Mouse (Mus musculus): ENCODE data around the gene Omg. TPM values are rescaled to one million over a fixed set of nuclear protein-coding genes. Genes with fewer than 3 reads are reported as not detected.

The Omg gene
- total RNA-seq (2021), result not detected

DNA sequence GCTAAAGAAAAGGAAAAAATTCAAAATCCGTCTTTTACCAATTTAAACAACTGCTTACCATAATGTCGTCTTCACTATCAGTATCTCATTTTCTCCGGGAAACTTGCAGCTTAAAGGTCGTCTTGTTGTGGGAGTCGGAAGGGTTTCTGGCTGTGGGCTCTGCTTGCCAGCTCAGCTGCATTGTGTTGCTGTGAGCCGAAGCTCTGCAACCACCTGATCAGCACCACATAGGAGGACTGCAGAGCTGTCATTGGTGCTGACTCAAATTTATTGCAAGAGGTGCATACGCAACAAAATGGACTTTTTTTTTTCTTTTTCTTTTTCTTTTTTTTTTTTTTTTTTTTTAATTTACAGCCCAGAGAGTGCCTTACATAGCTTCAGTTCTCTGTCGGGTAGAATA, at the start of gene Omg:
Omg (minus strand) TSS at position 240 of the 400 bp plus-strand sequence.
- intact Hi-C loops (cut with DNase I), result no loop called here
- DNase-seq, result no peak

DNA sequence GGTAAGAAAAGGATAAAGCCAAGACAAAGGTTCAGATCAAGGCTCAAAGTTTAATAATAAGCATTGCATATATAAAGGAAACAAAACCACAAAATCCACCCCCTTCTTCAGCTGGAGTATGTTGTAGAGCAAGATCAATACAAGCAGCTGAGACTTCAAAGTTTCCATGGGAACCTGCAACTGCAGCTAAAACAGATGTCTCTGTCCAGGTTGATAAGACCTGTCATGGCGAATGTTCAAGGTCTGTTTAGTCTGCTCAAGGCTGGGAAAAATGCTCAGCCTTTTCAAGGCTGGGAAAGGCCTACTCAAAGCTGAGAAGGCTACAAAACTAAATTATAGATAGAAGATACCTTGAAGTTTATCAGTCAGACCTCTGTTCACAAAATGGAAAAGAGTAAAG, 48.7 kb upstream of the Omg start:
- intact Hi-C loops (cut with DNase I), result no loop called here
- DNase-seq, result no peak

DNA sequence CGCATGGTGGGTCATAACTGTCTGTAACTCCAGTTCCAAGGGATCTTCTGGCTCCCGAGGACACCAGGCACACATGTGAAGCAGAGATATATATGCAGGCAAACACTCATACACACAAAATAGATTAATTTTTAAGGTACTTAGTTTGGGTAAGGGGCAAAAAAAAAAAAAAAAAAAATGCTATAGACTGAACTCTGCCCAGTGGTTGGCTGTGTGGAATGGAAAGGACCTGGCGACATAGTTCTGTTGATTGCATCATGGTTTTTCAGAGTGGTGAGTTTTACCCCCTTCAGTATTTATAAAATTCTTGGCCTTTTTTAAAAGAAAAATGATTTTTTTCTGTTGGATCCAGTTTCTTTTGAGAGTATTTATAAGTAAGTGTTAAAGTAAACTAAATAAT, 32.4 kb upstream of the Omg start:
- intact Hi-C loops (cut with DNase I), result no loop called here
- no peak for DNase-seq

DNA sequence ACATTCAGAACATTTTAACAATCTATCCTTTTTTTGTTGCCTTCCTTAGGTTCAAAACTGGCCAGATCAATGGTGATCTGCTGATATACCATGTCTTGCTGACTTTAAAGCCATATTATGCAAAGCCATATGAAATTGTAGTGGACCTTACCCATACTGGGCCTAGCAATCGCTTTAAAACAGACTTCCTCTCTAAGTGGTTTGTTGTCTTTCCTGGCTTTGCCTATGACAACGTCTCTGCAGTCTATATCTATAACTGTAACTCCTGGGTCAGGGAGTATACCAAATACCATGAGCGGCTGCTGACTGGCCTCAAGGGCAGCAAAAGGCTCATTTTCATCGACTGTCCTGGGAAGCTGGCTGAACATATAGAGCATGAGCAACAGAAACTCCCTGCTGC, 31.7 kb upstream of the Omg start:
- no peak for DNase-seq
- intact Hi-C loops (cut with DNase I), result no loop called here

DNA sequence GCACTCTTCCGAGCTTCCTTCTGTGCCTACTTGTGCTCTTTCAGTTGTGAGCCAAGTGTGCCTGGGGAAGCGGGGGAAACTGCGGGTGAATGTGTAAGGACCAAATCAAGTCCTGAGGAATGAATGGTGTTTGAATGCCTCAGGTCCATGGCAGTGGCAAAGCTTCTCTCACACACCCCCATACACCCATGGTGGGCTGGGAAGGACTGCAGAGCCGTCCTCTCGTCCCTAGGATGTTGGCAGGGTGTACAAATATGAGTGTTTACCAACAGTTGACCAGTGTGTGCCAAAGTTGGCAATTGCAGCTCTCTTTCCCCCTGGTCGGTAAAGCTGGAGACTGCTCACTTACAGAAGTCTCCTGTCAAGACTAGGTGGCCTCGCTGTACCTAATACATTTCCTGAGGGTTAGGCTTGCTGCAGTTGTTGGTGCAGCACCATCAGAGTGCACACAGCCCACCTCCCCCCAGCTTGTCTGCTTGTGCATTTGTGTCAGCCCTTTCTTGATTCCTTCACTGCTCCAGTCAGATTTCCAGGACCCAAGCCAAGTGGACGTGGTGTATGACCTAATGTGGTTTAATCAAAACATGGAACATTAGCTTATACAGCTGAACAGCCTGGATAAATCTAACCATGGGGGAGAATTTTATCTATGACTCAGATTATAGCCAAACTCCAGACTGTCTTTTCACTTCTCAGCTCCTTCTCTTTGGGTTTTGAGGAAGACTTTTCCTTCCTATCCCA, 30.2 kb upstream of the Omg start:
- intact Hi-C loops (cut with DNase I), result no loop called here
- DNase-seq, result peak; percentile 81 to 82

DNA sequence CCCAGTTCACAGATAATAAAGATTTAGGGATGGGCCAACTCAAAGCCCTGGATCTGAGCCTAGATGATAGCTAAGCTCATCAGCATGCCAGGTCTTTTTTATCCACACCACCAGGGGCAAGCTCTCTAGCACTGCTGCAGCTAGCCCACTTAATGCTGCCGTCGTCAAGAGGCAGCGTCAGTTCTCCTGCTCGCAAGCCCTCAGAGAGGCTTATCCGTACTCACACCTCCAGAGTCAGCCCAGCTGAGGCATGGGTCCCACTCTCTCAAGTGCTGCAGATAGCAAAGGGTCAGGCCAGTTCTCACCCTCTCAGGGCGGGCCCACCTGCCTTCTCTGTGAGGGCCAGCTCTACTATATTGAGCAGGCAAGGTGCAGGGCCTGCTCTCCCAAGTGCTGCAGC, 29.4 kb upstream of the Omg start:
- DNase-seq, result no peak
- intact Hi-C loops (cut with DNase I), result no loop called here

DNA sequence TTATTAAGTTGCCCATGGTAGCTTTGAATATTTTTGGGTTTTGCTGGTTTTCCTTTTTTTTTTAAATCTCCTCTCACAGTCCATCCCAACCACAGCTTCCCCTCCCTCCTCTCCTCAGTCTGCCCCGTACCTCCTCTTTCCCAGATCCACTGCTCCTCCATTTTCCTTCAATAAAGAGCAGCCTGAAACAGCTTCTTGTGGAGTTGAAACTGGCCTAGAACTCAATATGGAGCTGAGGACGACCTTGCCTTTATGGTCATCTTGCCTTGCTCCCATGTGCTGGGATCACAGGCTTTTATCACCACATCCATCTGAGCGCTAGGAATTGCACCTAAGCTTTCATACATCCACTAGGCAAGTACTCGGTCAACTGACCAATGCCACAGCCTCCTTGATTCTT, 27.6 kb upstream of the Omg start:
- intact Hi-C loops (cut with DNase I), result no loop called here
- no peak for DNase-seq

DNA sequence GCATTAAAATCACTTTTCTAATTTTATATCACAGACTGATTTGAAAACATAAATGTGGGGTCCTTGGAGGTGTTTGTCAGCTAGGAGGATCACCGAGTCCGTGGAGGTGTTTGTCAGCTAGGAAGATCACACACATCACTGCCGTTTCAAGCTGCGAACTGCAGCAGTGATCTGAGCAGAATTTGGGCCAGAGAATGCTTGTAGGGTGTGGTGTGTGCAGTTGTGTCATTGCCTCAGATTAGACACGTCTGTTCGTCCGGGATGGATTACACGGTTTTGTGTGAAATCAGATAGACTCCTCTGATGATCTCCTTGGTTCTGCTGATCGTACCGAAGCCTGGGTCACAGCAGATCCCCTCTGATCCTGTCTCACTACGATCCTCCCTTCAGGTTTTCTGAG, 26.9 kb upstream of the Omg start:
- intact Hi-C loops (cut with DNase I), result no loop called here
- DNase-seq, result no peak

DNA sequence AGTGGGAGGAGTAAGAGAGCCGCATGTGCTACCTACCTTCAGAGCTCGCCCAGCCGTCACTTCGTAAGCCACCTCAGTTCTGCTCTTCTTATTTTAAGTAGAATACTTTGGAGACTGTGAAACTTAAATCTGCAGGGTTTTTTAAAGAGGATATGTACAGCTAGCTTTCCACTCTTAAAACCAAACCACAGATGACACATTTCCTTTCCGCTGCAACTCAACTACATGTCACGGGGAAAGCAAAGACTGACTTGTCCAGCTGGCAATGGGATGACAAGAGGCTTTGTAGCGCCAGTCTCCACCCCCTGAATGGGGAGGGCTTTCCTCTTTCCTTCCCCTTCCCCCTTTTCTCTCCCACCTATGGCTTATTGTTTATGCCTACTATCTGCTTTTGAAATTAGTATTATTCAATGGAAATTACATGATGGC, 26.5 kb upstream of the Omg start, which contains the start of the genes Evi2 and Evi2a:
Evi2 (minus strand) TSS at position 257 of the 429 bp plus-strand sequence.
Evi2a (minus strand) TSS at position 277 of the 429 bp plus-strand sequence.
- peak; percentile 35 to 51 for DNase-seq
- intact Hi-C loops (cut with DNase I), result no loop called here

DNA sequence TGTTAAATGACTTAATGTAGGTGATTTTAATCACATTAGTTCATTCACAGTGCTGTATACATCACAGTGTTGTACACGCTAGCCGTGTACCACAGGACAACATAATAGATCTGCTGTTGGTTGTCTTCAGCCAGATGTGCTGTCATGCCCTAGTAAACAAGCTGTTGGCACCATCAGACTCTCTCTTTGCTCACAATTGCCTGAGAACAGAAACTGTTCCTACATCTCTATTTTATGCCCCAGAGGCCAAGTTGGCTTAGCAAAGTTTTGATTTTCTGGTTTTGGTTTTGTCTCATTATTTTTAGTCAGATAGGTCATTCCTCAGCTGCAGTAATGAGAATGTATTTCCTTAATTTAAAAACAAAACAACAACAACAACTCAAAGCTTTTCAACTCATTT, 25.9 kb upstream of the Omg start:
- intact Hi-C loops (cut with DNase I), result no loop called here
- DNase-seq, result no peak

DNA sequence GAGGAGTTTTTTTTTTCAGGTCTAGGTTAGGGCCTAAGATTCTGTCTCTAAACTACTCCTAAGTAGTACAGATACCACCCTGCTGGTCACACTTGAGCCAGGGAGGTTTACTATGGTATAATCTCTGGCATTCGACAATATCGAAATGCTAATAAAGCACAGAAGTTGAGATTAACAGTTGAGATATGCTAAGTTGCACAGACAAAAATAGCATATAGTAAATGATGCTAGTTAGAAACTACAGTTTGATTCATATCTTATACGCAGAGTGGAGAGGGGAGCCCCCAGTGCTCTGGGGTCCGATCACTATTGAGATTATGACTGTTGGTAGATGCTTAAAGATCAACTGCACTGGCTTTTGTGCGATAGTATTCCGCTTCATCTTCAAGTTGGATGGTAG, 25.3 kb upstream of the Omg start:
- intact Hi-C loops (cut with DNase I), result no loop called here
- DNase-seq, result no peak

DNA sequence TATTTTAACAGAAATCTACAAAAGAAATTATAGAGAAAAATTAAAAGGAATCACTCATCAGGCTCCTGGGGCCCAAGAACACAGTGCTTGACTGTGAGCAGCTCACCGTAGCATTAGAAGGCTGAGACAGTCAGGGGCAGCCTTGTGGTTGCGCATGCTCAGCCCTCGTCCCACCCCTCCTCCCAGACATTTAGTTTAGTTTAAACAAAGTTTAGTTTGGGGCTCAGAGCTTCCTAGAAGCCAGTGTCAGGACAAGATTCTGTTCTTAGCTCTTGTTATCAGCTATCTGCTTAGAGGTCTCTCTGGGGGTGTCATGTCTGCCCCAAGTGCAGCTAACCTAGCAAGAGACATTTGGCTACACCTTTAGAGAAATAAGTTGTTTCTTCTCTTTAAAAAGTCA, 24.7 kb upstream of the Omg start:
- intact Hi-C loops (cut with DNase I), result no loop called here
- DNase-seq, result no peak

DNA sequence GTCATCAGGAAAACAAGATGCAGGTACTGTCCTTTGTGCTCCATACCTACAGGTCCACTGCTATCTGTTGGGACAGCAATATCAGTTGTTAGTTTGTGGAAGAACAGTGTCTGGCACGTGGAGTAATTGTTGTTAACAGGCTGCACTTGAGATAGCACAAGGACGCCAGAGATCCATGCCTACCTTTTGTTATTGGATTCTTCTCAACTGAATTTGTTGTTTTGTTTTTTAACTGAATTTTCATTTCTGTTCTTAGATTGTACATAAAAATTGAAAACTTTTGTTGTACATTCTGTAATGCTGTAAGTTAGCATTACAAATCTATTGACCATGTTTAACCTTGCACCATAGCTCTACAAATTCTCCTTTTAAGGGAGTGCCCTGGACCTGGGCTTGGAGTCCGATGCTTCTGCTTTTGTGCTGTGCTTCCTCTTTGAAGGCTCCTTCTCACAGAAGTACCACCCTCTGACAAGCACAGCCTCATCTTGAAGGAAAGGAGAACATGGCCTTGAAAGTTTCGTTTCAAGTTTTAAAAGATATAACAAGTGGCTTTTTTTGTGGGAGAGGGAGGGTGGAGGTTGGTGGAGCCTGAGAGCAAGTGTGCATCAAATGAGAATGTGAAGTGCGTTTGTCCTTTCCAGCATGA, 24.0 kb upstream of the Omg start:
- no peak for DNase-seq
- intact Hi-C loops (cut with DNase I), result no loop called here

DNA sequence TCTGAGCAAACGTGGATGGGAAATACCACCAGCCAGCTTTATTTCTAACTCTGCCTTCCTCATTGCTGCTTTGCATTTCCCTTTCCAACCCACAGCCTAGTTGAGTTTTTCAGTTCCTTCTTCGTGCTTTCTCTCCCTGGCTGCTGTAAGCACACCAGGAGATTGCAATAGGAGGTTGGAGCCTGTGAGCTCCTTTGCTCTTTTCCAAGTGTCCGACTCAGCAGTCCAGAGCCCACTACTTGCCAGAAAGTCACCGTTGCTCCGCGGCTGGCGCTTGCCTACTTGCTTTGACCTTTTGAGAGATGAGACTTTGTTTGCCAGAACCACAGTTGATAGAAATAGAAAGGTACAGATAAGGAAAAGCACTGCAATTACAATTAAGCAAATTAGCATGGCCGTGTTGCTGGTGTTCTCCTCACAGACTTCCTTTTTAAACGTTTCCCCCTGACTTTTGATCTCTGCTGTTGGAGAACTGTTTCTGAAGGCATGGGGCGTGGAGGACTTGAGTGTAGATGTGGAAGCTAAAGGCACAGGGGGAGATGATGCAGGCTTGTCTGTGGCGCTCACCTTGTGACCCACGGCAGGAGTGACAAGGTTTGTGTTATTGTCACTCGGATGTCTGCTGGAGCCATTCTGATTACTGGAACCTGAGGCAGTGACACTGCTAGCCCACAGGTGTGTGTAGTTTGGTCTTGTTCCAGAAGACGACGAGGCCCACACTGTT, 23.3 kb upstream of the Omg start:
- intact Hi-C loops (cut with DNase I), result no loop called here
- peak; percentile 39 to 45 for DNase-seq

DNA sequence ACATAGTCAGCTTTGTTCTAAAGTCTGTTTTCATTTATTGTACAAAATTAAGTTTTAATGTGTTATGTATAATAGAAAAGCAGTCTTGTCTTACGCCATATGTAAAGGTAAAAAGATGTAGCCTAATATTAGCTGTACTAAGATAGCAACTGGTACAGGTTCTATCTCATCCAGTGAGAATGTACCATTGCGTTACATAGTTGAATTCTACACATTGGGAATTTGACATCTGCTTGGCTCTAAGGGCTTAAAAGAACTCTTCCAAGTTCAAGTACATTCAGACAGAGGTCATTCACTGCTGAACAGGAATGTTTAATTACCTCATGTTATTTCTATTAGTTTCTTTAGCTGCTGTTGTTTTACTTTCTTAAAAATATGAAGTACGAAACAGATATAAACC, 22.7 kb upstream of the Omg start:
- DNase-seq, result no peak
- intact Hi-C loops (cut with DNase I), result no loop called here

DNA sequence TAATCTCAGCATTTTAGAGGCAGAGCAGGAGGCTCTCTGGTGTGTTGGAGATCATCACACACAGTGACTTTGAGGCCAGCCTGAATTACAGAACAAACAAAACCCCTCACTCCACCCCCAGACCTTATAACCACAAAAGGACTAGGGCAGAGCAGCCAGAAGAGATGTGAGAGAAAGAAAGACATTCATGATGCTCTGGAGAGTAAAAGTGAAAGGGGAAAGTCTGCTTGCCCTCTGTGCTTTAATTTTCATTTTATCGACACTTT, 20.4 kb upstream of the Omg start:
- intact Hi-C loops (cut with DNase I), result no loop called here
- DNase-seq, result no peak

DNA sequence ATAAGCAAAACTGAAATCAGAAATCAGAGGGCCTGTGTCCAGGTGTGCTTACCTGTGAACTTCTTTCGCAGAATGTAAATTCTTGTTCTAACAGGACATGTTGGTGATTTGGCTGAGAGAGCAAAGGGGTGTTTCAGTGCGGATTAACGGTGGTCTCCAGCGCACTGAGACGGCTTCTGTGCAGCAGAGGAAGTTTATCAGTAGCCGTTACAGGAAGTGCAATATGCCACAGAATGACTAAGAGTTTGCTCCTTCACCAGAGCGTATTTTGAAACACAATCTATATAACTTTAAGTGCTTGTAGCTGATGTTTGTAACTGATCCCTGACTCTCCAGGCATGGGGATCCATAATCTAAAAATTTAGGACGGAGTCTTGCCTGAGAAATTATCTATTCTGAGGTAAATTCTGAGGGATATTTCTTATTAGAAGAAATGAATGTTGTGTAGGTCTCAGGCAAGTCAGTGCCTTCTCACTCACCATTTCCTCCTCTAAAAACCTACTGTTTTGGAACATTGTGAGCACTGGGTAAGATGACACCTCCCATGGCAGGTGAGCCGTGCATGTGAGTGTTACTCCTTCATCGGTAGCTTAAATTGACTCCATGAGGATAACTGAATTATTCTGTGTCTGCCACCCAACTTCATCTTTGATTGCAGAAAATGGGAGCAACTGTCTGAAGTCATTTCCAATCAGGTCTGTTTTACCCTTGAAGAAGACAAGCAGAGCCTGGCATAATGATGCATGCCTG, 19.9 kb upstream of the Omg start, which contains the start of gene Evi2b:
Evi2b (minus strand) TSS at position 203 of the 750 bp plus-strand sequence.
- intact Hi-C loops (cut with DNase I), result no loop called here
- DNase-seq, result no peak

DNA sequence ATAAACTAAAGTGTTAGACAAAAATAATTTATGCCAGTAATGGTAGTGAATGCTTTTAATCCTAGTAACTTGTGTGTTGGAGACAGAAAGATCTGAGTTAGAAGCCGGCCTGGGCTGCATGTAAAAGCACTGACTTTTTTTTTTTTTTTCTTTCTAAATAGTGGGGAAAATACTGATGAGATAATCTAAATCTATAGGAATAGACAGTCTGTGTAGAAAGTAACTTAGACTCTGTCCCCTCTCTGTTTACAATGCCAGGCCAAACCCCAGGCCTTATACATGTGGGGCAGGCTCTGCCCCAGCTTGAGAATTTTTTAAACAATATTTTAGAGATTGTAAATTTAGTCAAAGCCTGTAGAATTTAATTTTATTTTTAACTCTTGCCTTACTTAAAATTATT, 19.1 kb upstream of the Omg start:
- intact Hi-C loops (cut with DNase I), result no loop called here
- DNase-seq, result no peak

DNA sequence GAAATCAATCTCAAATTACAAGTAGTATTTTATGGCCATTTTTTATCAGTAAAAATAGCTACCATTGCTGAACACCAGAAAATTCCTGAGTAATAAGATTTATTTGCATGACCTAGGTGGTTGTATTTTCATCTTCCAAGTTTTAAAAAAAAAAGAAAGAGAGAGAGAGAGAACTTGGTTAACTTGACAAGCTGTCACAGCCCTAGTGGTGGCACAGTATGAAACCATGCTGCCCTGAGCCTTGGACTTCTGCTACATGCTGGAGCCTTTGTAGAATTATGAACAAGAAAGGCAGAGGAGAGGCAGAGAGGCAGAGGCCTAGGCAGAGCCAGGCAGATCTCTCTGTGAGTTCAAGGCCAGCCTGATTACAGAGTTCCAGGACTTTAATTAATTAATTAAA, 18.0 kb upstream of the Omg start:
- no peak for DNase-seq
- intact Hi-C loops (cut with DNase I), result no loop called here

DNA sequence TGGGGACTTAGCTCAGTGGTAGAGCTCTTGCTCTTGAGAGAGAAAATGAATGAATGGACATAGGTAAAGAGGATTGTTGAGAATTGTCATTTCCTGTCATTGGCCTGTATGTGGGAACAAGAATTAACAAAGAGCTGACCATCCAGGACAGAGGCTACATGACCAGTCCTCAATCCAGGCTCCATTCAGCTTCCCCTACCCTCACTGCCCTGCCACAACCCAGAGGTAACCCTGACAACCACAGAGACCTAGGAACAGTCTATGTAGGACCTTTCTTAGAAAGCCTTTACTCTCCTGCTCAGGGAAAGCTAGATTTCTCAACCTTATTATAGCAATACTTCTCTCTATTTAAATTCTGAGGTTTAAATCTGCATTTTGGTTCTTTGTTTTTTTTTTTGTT, 16.9 kb upstream of the Omg start:
- intact Hi-C loops (cut with DNase I), result no loop called here
- no peak for DNase-seq

DNA sequence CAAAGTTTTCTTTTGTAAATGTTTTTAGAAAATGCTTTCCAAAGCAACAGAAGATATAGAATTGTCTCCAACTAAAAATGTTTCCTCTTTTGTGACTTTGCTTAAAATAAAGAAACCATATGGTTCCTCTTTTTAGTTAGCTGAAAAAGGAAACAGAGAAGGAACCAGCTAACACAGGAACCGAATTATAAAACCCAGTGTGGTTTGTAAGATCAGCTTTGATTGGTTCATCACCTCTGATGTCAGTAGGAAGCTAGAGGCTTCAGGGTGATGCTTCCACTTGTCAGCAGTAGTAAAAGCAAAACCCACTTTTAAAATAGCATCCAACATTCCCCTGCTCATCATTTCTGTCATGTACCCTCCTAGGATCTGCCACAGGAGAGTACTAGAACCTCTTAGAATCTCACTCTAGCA, 16.0 kb upstream of the Omg start:
- intact Hi-C loops (cut with DNase I), result no loop called here
- peak in 1 of 2 experiments; percentile 21 for DNase-seq

Measured in heart, postnatal 10 days (tissue).